Comparison of ENCODE assay signal across 8 mouse cellular contexts in the genomic region with DNA sequence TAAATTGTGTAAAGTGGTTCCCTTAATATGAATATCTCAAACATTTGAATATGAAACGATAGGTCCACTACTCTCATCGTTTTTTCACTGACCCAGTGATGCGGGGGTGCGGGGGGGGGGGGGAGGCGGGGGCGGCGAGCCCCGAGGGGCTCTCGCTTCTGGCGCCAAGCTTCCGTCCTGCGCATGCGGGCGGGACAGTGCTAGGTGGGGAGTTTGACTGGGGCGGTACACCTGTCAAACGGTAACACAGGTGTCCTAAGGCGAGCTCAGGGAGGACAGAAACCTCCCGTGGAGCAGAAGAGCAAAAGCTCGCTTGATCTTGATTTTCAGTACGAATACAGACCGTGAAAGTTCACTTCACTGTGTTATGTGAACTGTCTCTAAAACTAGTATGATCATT. TPM values are rescaled to one million over a fixed set of nuclear protein-coding genes. Genes with fewer than 3 reads are reported as not detected.
DNase-seq lines count a peak whose midpoint lies in the region; ATAC-seq and TF ChIP-seq lines count a peak whose summit lies in the region.

No protein-coding gene starts in this region.

- ATAC-seq in kidney, postnatal 0 days (replicated peaks; ENCODE audit: low FRiP score, low read depth), result peak; percentile 97
- ATAC-seq in hindbrain, embryonic 14.5 days (ENCODE audit: low FRiP score), result peak; percentile 93
- ATAC-seq in megakaryocyte, adult 5-6 weeks (ENCODE audit: poor library complexity, severe bottlenecking), result peak; percentile 95
- peak; percentile 95 for ATAC-seq in stomach, embryonic 15.5 days (ENCODE audit: insufficient read depth, low FRiP score, low read depth)

- peak overlapping the region; percentile 67; the same call in 1 of the 2 replicates for H3K27ac ChIP-seq in kidney, postnatal 0 days
- H3K27ac ChIP-seq in hindbrain, embryonic 14.5 days, result no peak overlapping the region
- peak overlapping the region; percentile 86; the same call in 1 of the 2 replicates for H3K27ac ChIP-seq in stomach, embryonic 15.5 days

- H3K9ac ChIP-seq in kidney, postnatal 0 days (ENCODE audit: low read depth, low read length), result no peak overlapping the region
- H3K9ac ChIP-seq in hindbrain, embryonic 14.5 days, result no peak overlapping the region
- no peak overlapping the region for H3K9ac ChIP-seq in stomach, embryonic 15.5 days

- no peaks in the 10 kb centered on the region for H3K9me3 ChIP-seq in kidney, postnatal 0 days (replicated peaks; ENCODE audit: low read length)
- no peaks in the 10 kb centered on the region for H3K9me3 ChIP-seq in hindbrain, embryonic 14.5 days (ENCODE audit: control insufficient read depth, low read length)
- no peaks in the 10 kb centered on the region for H3K9me3 ChIP-seq in stomach, embryonic 15.5 days

- 22% methylated on average over 21 of the region's 21 CpGs for WGBS in kidney, postnatal 0 days
- 26% methylated on average over 21 of the region's 21 CpGs for WGBS in hindbrain, embryonic 14.5 days
- 26% methylated on average over 21 of the region's 21 CpGs for WGBS in stomach, embryonic 15.5 days

- H3K4me3 ChIP-seq in kidney, postnatal 0 days (replicated peaks; ENCODE audit: low read depth, low read length), result no peak overlapping the region
- no peak overlapping the region for H3K4me3 ChIP-seq in hindbrain, embryonic 14.5 days (replicated peaks; ENCODE audit: low read length)
- no peak overlapping the region for H3K4me3 ChIP-seq in stomach, embryonic 15.5 days (replicated peaks)

- H3K4me2 ChIP-seq in kidney, postnatal 0 days (ENCODE audit: low read length), result no peak overlapping the region
- H3K4me2 ChIP-seq in hindbrain, embryonic 14.5 days (replicated peaks), result peak overlapping the region; percentile 15; the same call in 1 of the 2 replicates
- H3K4me2 ChIP-seq in stomach, embryonic 15.5 days, result 0 out of 2 replicates have a peak overlapping the region, but pooled peaks have one; percentile 16

- DNase-seq in kidney, postnatal 0 days (ENCODE audit: low spot score), result peak; percentile 78
- DNase-seq in kidney, adult 8-10 months, result no peak
- DNase-seq in MEL-GATA-1-ER (ENCODE audit: extremely low read depth, low read depth), result peak; percentile 83
- DNase-seq in embryo, embryonic 11 days, result peak; percentile 78
- peak; percentile 86 for DNase-seq in hindbrain, embryonic 14.5 days (ENCODE audit: low spot score)
- DNase-seq in left cerebral cortex, postnatal 25 days (ENCODE audit: low spot score in 2 of 2), result no peak

- H3K27me3 ChIP-seq in kidney, postnatal 0 days (ENCODE audit: insufficient read depth, low read length), result no peaks in the 10 kb centered on the region
- H3K27me3 ChIP-seq in hindbrain, embryonic 14.5 days (ENCODE audit: control insufficient read depth, insufficient read depth, low read length), result no peaks in the 10 kb centered on the region
- no peaks in the 10 kb centered on the region for H3K27me3 ChIP-seq in stomach, embryonic 15.5 days (replicated peaks)

- H3K36me3 ChIP-seq in kidney, postnatal 0 days (ENCODE audit: insufficient read depth, low read length), result no peaks in the 10 kb centered on the region
- no peaks in the 10 kb centered on the region for H3K36me3 ChIP-seq in hindbrain, embryonic 14.5 days (replicated peaks; ENCODE audit: control insufficient read depth, insufficient read depth)
- no peaks in the 10 kb centered on the region for H3K36me3 ChIP-seq in stomach, embryonic 15.5 days

- peaks cover 21% of the 10 kb centered on the region for H3K4me1 ChIP-seq in kidney, postnatal 0 days (replicated peaks; ENCODE audit: insufficient read depth, low read length)
- peaks cover 27% of the 10 kb centered on the region for H3K4me1 ChIP-seq in hindbrain, embryonic 14.5 days (replicated peaks; ENCODE audit: control insufficient read depth, insufficient read depth, low read length)
- peaks cover 21% of the 10 kb centered on the region for H3K4me1 ChIP-seq in stomach, embryonic 15.5 days

- TF ChIP-seq CTCF in kidney, postnatal 0 days (IDR thresholded peaks at IDR 0.05; ENCODE audit: low read depth), result no peak

- intact Hi-C loops in left cerebral cortex, postnatal 25 days (cut with DNase I), result no loop called here

RNA-seq across cellular contexts. Expression of a gene that starts 31.3 kb away (rescaled TPM):
- polyA plus RNA-seq in kidney, postnatal 0 days (2015; fragmentation: Nextera tagmentation; extraction: Ambion mirVana), result 58.6 and 67.7 TPM in 2 replicates
- 53.6 and 63.1 TPM in 2 replicates for polyA plus RNA-seq in hindbrain, embryonic 14.5 days (2014; fragmentation: Nextera tagmentation; extraction: Ambion mirVana)
- 36.5 and 38.9 TPM in 2 replicates for total RNA-seq in megakaryocyte, adult 5-6 weeks (2015)
- total RNA-seq in megakaryocyte, adult 5-6 weeks (2017), result 56.6 and 57.7 TPM in 2 replicates
- polyA plus RNA-seq in stomach, embryonic 15.5 days (2015; fragmentation: Nextera tagmentation; extraction: Ambion mirVana), result 51.1 and 52.6 TPM in 2 replicates
- total RNA-seq in left cerebral cortex, postnatal 25 days (2021), result 100 to 1,000 TPM in 1 of 2 experiments, 10 to 100 TPM in 1; 92.8 to 105 TPM

Comparison
In these comparisons a context has a peak if more than half of its experiments do, and no peak if none do; other contexts are left out.
1. DNase-seq: peak in kidney, postnatal 0 days (single experiment), MEL-GATA-1-ER (single experiment), embryo, embryonic 11 days (single experiment) and hindbrain, embryonic 14.5 days (single experiment); none in kidney, adult 8-10 months (0 of 2) and left cerebral cortex, postnatal 25 days (0 of 2).
2. Peak in every context shown above with its lines, with median percentiles within 50 percentile points of each other: ATAC-seq.